Mouse (Mus musculus) C2C12 (cell line): ENCODE results near the gene Cartpt.

Source experiments
- CTCF ChIP-seq: IDR thresholded peaks from one replicate; pipeline ENCODE4 v1.5.1; 2011; ENCODE audit not compliant: control insufficient read depth, insufficient read depth, insufficient read length
- MAX ChIP-seq: IDR thresholded peaks from one replicate; pipeline ENCODE4 v1.6.1; 2011; ENCODE audit warnings: mild to moderate bottlenecking, control low read depth

GRCm38 (mm10) chr13:99900965-99901364, at the start of gene Cartpt:
- TF ChIP-seq MAX (no peak), CTCF (no peak)
